Mouse (Mus musculus) cerebellum, adult (tissue): ENCODE data around the gene Arhgap23.

Experiments
- ATAC-seq: cut with Nextera tagmentation; 2 replicates; pipeline ENCODE4 v1.9.2; 2017; ENCODE audit warnings: mild to moderate bottlenecking, moderate library complexity, mixed read lengths; ENCODE audit not compliant: insufficient number of reproducible peaks, low FRiP score, low TSS enrichment

Arhgap23 gene

GRCm38 (mm10) chr11:97432983-97433539 lies 17.7 kb downstream of the Arhgap23 start:
- ATAC-seq, result no peak

DNA sequence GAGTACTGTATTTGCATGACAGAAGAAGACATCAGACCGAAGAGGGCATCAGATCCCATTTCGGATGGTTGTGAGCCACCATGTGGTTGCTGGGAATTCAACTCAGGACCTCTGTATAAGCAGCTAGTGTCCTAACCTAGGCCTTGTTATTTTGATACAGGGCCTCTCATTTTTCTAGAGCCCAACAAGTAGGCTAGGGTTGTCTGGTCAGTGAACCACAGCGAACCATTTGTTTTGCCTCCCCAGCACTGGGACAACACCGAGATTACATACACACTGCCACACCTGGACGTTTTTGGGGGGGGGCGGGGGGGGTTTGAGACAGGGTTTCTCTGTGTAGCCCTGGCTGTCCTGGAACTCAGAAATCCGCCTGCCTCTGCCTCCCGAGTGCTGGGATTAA lies 18.8 kb downstream of the Arhgap23 start:
- no peak for ATAC-seq

GRCm38 (mm10) chr11:97434704-97435454 lies 19.5 kb downstream of the Arhgap23 start:
- no peak for ATAC-seq

- no peak for ATAC-seq
Measured at GRCm38 (mm10) chr11:97435808-97436491, 20.6 kb downstream of the Arhgap23 start.

DNA sequence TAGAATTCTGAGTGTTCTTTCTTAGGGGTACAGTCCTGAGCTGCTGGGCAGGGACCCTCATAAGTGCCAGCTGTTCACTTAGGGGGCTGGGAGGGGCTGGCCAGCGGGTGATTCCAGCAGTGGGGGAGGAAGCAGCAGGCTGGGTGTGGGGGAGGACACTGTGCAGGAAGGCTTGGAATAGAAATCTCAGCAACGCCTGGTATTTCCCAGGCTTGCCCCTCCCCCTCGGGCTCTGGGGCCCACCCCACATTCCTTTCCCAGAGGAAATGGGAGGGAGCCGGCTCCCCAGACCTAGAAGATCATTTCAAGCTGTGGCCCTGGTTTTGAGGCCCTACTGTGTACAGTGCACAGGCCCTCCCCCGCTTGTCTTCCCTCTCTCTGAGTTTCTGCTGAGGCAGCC lies 22.4 kb downstream of the Arhgap23 start:
- ATAC-seq, result no peak

DNA sequence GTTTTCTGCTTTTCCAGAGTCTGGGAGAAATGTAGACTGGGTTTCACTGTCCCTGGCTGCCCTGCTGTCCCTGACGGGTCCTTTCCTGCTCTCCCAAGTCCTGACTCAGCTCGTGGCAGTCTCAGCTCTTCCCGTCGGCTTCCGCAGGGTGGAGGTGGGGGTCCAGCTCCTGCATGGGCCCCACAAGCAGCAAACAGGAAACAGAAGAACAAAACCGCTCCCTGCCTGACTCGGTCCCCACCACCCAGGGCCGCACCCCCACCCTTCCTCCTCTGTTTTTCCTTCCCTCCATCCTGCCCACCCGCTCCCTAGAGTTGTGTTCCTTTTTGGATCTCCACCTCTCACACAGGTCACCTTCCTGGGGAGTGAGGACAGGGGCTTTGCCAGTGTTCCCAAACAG lies 23.5 kb downstream of the Arhgap23 start:
- no peak for ATAC-seq

GRCm38 (mm10) chr11:97439935-97440334 lies 24.6 kb downstream of the Arhgap23 start:
- no peak for ATAC-seq

DNA sequence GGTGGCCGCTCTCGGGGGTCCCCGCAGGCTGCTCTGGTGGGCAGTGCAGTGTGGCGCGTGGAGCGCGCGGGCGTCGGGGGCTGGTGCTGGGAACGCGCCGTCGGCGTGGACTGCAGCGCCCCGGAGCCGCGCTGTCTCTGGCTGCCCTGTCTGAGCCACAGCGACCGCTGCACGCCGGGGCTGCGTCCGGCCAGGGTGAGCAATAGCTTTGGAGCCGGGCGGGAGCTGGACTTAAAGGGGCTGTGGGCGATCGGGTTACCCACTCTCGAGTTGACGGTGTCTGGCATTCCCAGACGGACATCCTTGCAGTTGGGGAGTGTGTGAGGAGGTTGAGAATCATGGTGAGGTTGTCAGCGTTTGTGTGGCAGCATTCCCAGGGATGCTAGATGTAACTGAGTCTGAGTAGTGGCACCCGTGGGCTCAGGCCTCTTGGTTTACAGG lies 25.1 kb downstream of the Arhgap23 start:
- no peak for ATAC-seq

- ATAC-seq, result no peak
Measured at GRCm38 (mm10) chr11:97441036-97441657, 25.8 kb downstream of the Arhgap23 start.

DNA sequence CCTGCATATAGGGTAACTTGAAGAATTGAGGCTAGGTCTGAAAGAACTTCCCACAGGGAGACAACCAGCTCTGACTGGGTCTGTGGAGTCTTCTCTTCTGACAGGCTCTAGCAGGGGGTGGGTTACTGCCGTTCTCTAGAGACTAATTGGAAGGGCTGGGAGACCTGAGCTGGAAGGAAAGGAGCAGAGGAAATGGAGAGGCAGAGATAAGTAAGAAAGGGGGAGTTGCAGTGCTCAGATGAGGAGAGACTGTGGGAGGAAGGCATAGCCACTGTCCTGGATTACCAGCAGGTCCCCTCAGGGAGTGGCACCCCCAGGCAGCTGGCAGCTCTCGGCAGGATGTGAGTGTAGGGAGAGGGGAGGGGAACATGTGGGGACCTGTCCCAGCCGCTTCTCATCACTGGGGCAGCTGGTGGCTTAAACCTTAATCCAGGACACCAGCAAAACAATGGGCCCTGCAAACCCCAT lies 26.4 kb downstream of the Arhgap23 start:
- ATAC-seq, result no peak

GRCm38 (mm10) chr11:97442891-97443675 lies 27.8 kb downstream of the Arhgap23 start:
- ATAC-seq, result no peak

DNA sequence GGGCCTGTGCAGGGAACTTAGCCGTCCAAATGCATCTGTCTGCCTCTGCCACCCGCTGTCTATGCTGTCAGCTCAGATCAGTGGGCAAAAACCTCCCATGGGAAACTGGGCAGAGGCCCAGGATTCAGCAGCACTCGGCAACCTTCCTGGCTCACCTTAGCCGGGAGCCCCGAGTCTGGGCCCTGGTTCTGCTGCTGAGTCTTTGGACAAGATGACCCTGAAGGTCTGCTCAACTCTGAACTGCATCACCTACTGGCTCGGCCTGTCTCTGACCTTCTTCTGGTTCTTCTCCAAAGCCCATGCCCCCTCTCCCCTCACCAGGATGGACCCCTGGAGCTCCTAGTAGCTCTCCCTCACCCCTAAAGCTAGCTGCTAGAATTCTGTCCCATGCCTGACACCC lies 30.3 kb downstream of the Arhgap23 start:
- ATAC-seq, result no peak

DNA sequence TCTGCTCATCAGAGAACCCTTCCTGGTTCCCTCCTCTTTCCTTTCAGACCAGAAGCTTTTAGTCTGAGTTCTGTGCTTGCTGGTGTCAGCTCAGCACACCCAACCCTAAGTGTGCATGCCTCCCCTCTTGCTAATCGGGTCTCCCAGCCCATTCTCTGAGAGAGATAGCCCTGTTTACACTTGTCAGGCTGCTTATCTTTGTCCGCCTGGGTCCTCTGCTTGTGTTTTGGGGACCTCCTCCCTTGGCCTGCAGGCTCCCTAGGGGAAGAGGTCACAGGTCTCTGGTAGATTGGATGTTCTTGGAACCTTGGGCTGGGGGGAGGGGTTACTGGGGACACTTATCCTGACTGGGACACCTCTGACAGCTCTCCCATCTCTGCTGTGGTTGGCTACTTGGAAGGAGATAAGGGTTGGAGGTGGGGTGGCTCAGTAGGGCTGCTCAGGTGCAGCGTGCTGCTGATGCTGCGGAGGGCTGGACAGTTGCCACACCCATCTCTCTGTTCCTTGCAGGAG lies 30.7 kb downstream of the Arhgap23 start:
- no peak for ATAC-seq

DNA sequence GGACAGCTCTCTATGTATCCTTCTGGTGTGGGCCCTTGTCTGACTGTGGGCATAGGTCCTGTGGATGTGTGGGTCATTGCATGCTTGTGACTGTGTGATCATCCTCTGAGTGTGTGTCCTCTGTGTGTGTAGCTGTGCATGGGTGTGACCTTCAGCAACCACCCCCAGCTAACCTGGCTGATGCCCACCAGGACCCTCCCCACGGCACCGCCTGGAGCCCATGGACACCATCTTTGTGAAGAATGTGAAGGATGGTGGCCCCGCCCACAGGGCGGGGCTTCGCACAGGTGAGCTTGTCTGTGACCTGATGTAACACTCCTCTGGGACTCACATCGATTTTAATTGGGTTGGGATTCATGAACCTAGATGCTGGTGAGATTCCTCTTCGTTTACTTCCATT lies 32.6 kb downstream of the Arhgap23 start:
- no peak for ATAC-seq

GRCm38 (mm10) chr11:97448611-97449394 lies 33.5 kb downstream of the Arhgap23 start:
- no peak for ATAC-seq

DNA sequence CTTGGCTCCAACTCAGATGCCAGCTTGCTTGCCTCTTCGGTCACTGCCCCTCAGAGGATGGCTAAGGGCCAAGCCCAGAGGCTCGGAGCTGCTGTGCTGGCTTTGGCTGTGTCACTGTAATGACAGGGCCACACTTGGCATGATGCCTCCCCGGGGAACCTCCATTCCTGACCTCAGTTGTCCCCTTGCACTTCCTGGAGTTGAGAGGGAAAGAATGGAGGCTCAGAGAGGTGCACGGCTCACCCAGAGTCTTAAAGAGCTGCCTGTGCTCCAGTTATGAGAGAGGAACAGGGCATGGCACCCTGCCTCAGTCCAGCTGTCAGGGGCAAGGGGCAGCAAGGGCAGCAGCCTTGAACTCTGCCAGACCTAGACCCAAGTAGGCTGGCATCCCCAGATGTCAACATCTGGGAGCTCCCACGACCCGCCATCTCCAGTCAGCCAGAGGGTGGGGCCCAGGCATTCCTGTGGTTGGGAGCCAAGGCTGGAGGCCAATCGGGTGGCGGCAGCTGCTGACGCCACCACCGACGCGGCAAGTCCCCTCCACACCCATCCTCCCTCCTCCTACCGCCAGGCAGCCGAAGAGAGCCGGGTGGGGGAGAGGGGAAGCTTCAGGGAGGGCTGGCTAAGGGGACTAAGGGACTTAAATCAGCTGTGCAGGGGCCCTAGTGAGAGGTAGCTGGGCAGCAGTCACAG lies 34.4 kb downstream of the Arhgap23 start:
- peak; percentile 71 for ATAC-seq

DNA sequence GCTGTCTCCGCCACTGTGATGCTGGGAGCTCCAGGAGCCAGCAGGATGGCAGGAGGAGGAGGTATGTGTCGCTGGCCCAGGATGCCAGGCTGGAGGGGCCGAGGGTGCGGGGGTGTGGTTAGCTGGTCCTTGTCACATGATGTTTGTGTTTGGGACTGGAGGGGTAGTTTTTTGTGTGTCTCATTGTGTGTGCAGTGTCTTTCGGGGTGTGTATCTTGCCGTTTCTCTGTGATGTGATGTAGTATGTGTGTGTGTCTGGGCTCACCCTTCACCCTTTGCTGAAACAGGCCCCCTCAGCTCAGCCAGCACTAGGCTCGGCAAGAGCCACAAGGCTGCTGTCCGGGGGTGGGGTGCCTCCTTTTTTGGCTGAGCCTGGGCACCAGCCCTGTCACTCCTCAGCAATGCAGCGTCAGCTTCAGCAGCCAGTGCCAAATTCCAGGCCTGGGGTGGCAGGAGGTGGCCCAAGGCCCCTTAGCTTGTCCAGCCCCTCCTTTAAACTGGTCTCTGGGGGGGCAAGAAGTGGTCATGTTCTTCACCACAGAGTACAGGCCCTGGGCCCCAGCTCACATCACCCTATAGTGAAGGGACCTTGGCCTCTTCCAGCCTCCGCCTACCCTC lies 35.1 kb downstream of the Arhgap23 start:
- ATAC-seq, result peak; percentile 22; the same call in 1 of the 2 replicates

DNA sequence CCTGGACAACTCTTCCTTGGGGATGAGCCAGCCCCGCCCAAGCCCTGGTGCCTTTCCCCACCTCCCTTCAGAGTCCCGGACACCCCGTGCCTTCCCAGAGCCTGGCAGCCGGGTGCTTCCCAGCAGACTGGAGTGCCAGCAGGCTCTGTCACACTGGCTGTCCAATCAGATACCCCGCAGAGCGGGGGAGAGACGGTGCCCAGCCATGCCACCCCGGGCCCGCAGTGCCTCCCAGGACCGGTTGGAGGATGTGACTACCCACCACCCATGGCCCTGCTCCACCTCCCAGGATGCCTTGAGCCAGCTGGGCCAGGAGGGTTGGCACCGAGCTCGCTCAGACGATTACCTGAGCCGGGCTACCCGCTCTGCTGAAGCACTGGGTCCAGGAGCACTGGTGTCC lies 36.3 kb downstream of the Arhgap23 start:
- ATAC-seq, result 0 out of 2 replicates have a peak, but pooled peaks have one; percentile 34
